Mouse (Mus musculus) ES-E14 (cell line): ENCODE measurements at regions not wholly inside any gene's neighbourhood (a gene's known extent, or its start where the extent isn't known, plus 50 kb on each side); places are given as distances from the start of the nearest gene placed in this dataset.

Source experiments
- CHD2 ChIP-seq: IDR thresholded peaks from 2 replicates; pipeline ENCODE4 v1.6.1; 2014; ENCODE audit warnings: mild to moderate bottlenecking, low read depth, low read length, inconsistent platforms
- HCFC1 ChIP-seq: IDR thresholded peaks from 2 replicates; pipeline ENCODE4 v1.6.1; 2012; ENCODE audit warnings: low read length, inconsistent platforms, borderline replicate concordance; ENCODE audit not compliant: insufficient read depth
- MAFK ChIP-seq: IDR thresholded peaks from 2 replicates; pipeline ENCODE4 v1.6.1; 2014; ENCODE audit warnings: mild to moderate bottlenecking, low read depth, low read length, inconsistent platforms; ENCODE audit not compliant: insufficient read depth
- ZNF384 ChIP-seq: IDR thresholded peaks from 2 replicates; pipeline ENCODE4 v1.6.1; 2012; ENCODE audit warnings: low read depth, low read length, inconsistent platforms

DNA sequence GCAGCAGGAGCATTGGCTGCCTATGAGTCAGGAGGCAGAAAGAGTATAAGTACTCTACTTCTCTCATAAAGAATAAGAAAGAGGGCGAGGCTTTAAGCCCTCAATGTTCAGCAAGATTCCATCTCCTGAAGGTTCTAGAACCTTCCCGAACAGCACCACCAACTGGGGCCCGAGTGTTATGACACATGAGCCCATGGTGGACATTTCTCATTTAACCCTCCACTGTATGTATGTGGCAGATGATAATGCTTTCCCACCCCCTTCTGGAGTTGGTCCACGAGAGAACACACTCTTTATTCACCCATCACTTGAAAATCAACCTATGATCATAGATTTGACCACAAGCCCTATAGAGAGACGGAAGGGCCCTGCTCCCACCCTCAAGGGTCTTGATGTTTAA, 166.6 kb upstream of the Mphosph6 start:
- TF ChIP-seq HCFC1 (no peak), CHD2 (no peak), MAFK (no peak), ZNF384 (no peak)
